Mouse (Mus musculus): ENCODE results near the gene Mtss1l.

DNA sequence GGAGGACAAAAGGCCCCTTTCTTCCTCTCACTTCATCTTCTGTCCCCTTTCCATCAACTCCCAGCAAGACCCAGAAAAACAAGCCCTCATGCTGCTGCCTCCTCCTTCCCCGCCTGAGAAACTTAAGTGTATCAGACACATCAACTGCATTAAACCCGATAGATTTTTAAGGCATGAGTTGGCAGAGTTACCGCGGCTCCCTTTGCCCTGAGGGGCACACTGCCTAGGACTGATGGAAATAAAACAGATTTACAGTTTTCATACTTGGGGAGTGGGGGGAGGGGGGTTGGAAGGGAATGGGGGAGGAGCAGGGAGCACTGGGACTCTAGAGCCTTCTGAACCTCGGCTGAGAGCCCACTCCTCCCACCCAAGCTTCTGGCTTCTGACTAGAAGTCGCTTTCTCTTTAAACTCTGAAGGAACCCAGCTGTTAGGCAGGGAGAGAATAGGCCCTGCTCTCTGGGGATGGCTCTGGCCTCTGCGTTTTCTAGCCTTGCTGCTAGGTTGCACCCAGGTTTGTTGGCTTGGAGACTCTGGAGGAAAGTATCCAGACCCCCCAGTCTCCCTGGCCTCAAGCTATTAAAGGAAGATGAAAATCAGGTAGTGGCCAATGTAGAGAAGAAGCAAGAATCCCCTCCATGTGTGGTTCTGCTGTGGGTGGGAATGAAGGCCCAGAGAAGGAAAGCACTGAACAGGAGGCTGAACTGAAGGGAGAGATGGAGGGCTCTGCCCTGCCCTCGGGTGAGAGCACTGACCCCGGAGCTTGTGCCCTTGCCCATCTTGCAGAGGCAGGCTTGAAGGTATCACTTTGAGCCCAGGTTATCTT is 18.4 kb upstream of the Mtss1l start:
- TF ChIP-seq USF1 (IDR thresholded peaks at IDR 0.05; ENCODE audit: low read depth, low read length), result no peak
- TF ChIP-seq EP300 (IDR thresholded peaks at IDR 0.05; ENCODE audit: low read length), result no peak
- no peak for TF ChIP-seq HCFC1 (IDR thresholded peaks at IDR 0.05; ENCODE audit: low read depth, low read length)
- no peak for TF ChIP-seq POLR2A (IDR thresholded peaks at IDR 0.05; ENCODE audit: low read depth, low read length)
- TF ChIP-seq CTCF (conservative IDR thresholded peaks at IDR 0.05 in 1 of 2, IDR thresholded peaks at IDR 0.05 in 1 of 2; ENCODE audit: low read depth in 2 of 2, low read length in 2 of 2), result no peak
- TF ChIP-seq E2F4 (IDR thresholded peaks at IDR 0.05; ENCODE audit: insufficient replicate concordance, low read depth, low read length), result no peak
- no peak for TF ChIP-seq ETS1 (conservative IDR thresholded peaks at IDR 0.05; ENCODE audit: low read depth, low read length)
- no peak for TF ChIP-seq NELFE (IDR thresholded peaks at IDR 0.05; ENCODE audit: low read depth, low read length)
- no peak for TF ChIP-seq POLR2AphosphoS2 (IDR thresholded peaks at IDR 0.05; ENCODE audit: low read depth, low read length)
- TF ChIP-seq RAD21 (IDR thresholded peaks at IDR 0.05; ENCODE audit: low read depth, low read length), result no peak
- TF ChIP-seq CHD2 (IDR thresholded peaks at IDR 0.05; ENCODE audit: low read length), result no peak

Measured in CH12.LX (cell line).